Mouse (Mus musculus) activated CD4-positive, CD25-positive, alpha-beta regulatory T cell, adult 4 months (primary cell): ENCODE results near the gene Mmp17. TPM values are rescaled to one million over a fixed set of nuclear protein-coding genes. Genes with fewer than 3 reads are reported as not detected.

Experiments used
- ATAC-seq: one replicate; pipeline ENCODE4 v1.8.0; 2017
- polyA plus RNA-seq, 2 experiments: library from polyadenylated mRNA; unstranded; fragments of 100-300 nt; shearing (Covaris generic); gene quantifications; one replicate each; pipeline ENCODE4 v1.2.1; 2017

Gene Mmp17
- polyA plus RNA-seq: under 1 TPM; 0.07 to 0.09 TPM

- ATAC-seq: peak; percentile 94
These were observed at the start of gene Mmp17 for GRCm38 (mm10) chr5:129583761-129584582. Gene Mmp17, plus strand, starts transcription at chr5:129584169.

GRCm38 (mm10) chr5:129534500-129534899 lies 49.5 kb upstream of the Mmp17 start:
- no peak for ATAC-seq

- ATAC-seq: no peak
These were observed 48.9 kb upstream of the Mmp17 start for GRCm38 (mm10) chr5:129535021-129535420.

GRCm38 (mm10) chr5:129535431-129535830 lies 48.5 kb upstream of the Mmp17 start:
- ATAC-seq: no peak

- ATAC-seq: no peak
These were observed 45.1 kb upstream of the Mmp17 start for GRCm38 (mm10) chr5:129538826-129539225.

GRCm38 (mm10) chr5:129542236-129542635 lies 41.7 kb upstream of the Mmp17 start:
- no peak for ATAC-seq

- ATAC-seq: no peak
These were observed 38.2 kb upstream of the Mmp17 start for GRCm38 (mm10) chr5:129545787-129546186.

GRCm38 (mm10) chr5:129549716-129550115 lies 34.3 kb upstream of the Mmp17 start:
- ATAC-seq: no peak

GRCm38 (mm10) chr5:129550790-129551189 lies 33.2 kb upstream of the Mmp17 start:
- no peak for ATAC-seq

GRCm38 (mm10) chr5:129551991-129552390 lies 32.0 kb upstream of the Mmp17 start:
- ATAC-seq: no peak

- ATAC-seq: no peak
These were observed 30.3 kb upstream of the Mmp17 start for GRCm38 (mm10) chr5:129553642-129554041.

- no peak for ATAC-seq
These were observed 25.4 kb upstream of the Mmp17 start for GRCm38 (mm10) chr5:129558591-129558990.

- ATAC-seq: no peak
These were observed 24.7 kb upstream of the Mmp17 start for GRCm38 (mm10) chr5:129559283-129559682.

- no peak for ATAC-seq
These were observed 21.6 kb upstream of the Mmp17 start for GRCm38 (mm10) chr5:129562342-129562741.

GRCm38 (mm10) chr5:129568596-129568995 lies 15.4 kb upstream of the Mmp17 start:
- no peak for ATAC-seq

GRCm38 (mm10) chr5:129578201-129578600 lies 5.8 kb upstream of the Mmp17 start:
- ATAC-seq: no peak

- no peak for ATAC-seq
These were observed 3.9 kb upstream of the Mmp17 start for GRCm38 (mm10) chr5:129580046-129580445.

- no peak for ATAC-seq
These were observed 3.4 kb upstream of the Mmp17 start for GRCm38 (mm10) chr5:129580572-129580971.

GRCm38 (mm10) chr5:129581015-129581414 lies 3.0 kb upstream of the Mmp17 start:
- ATAC-seq: no peak

- no peak for ATAC-seq
These were observed 638 bp upstream of the Mmp17 start for GRCm38 (mm10) chr5:129583331-129583730.

GRCm38 (mm10) chr5:129584583-129585541 lies 893 bp downstream of the Mmp17 start:
- no peak for ATAC-seq

GRCm38 (mm10) chr5:129586016-129586415 lies 2.0 kb downstream of the Mmp17 start:
- ATAC-seq: peak; percentile 32

- ATAC-seq: no peak
These were observed 2.5 kb downstream of the Mmp17 start for GRCm38 (mm10) chr5:129586471-129586870.
